Mouse (Mus musculus): ENCODE data around the gene Plod1. TPM values are rescaled to one million over a fixed set of nuclear protein-coding genes. Genes with fewer than 3 reads are reported as not detected.
"Not testable (repeated sequence)": the region's sequence is repeated elsewhere in the genome, so short reads cannot be mapped to it uniquely, and the experiment has no call there.

Plod1 gene
- polyA plus RNA-seq, 1 experiment, result 8.8 TPM

GRCm38 (mm10) chr4:147879456-147879855, 57.1 kb downstream of the Plod1 start:
- H3K27me3 ChIP-seq (ENCODE audit: control insufficient read depth, insufficient read depth, low read length), result no peaks in the 10 kb centered on the region
- H3K4me3 ChIP-seq (ENCODE audit: control insufficient read depth, low read depth, low read length), result no peak overlapping the region
- no peaks in the 10 kb centered on the region for H3K4me1 ChIP-seq (ENCODE audit: control insufficient read depth, insufficient read depth, low read length)
- H3K27ac ChIP-seq (ENCODE audit: control insufficient read depth, insufficient read depth, low read depth, low read length), result no peak overlapping the region
- H3K36me3 ChIP-seq (ENCODE audit: control insufficient read depth, insufficient read depth, low read length), result peaks cover 18% of the 10 kb centered on the region
- TF ChIP-seq CTCF (IDR thresholded peaks at IDR 0.05; ENCODE audit: control insufficient read depth, insufficient read depth, insufficient replicate concordance, low read depth, low read length) (no peak), POLR2A (IDR thresholded peaks at IDR 0.05; ENCODE audit: control insufficient read depth, low read depth, low read length) (no peak)

GRCm38 (mm10) chr4:147878537-147878936, 58.0 kb downstream of the Plod1 start:
- no peak for TF ChIP-seq CTCF (IDR thresholded peaks at IDR 0.05; ENCODE audit: control insufficient read depth, insufficient read depth, insufficient replicate concordance, low read depth, low read length)
- no peak for TF ChIP-seq POLR2A (IDR thresholded peaks at IDR 0.05; ENCODE audit: control insufficient read depth, low read depth, low read length)
- H3K4me3 ChIP-seq (ENCODE audit: control insufficient read depth, low read depth, low read length), result no peak overlapping the region
- peaks cover 17% of the 10 kb centered on the region for H3K36me3 ChIP-seq (ENCODE audit: control insufficient read depth, insufficient read depth, low read length)
- H3K27ac ChIP-seq (ENCODE audit: control insufficient read depth, insufficient read depth, low read depth, low read length), result no peak overlapping the region
- H3K27me3 ChIP-seq (ENCODE audit: control insufficient read depth, insufficient read depth, low read length), result no peaks in the 10 kb centered on the region
- H3K4me1 ChIP-seq (ENCODE audit: control insufficient read depth, insufficient read depth, low read length), result no peaks in the 10 kb centered on the region

GRCm38 (mm10) chr4:147875852-147876575, 60.6 kb downstream of the Plod1 start:
- Histone ChIP-seq H3K4me1 (ENCODE audit: control insufficient read depth, insufficient read depth, low read length) (no peaks in the 10 kb centered on the region), H3K36me3 (ENCODE audit: control insufficient read depth, insufficient read depth, low read length) (peaks cover 7% of the 10 kb centered on the region), H3K27ac (ENCODE audit: control insufficient read depth, insufficient read depth, low read depth, low read length) (no peak overlapping the region), H3K27me3 (ENCODE audit: control insufficient read depth, insufficient read depth, low read length) (no peaks in the 10 kb centered on the region), H3K4me3 (ENCODE audit: control insufficient read depth, low read depth, low read length) (no peak overlapping the region)
- TF ChIP-seq CTCF (IDR thresholded peaks at IDR 0.05; ENCODE audit: control insufficient read depth, insufficient read depth, insufficient replicate concordance, low read depth, low read length) (no peak), POLR2A (IDR thresholded peaks at IDR 0.05; ENCODE audit: control insufficient read depth, low read depth, low read length) (no peak)

GRCm38 (mm10) chr4:147869238-147869637, 67.3 kb downstream of the Plod1 start:
- Histone ChIP-seq H3K27me3 (ENCODE audit: control insufficient read depth, insufficient read depth, low read length) (no peaks in the 10 kb centered on the region), H3K27ac (ENCODE audit: control insufficient read depth, insufficient read depth, low read depth, low read length) (peak overlapping the region; percentile 61), H3K36me3 (ENCODE audit: control insufficient read depth, insufficient read depth, low read length) (peaks cover 2% of the 10 kb centered on the region; the same call in 1 of the 2 replicates), H3K4me3 (ENCODE audit: control insufficient read depth, low read depth, low read length) (peak overlapping the region; percentile 98), H3K4me1 (ENCODE audit: control insufficient read depth, insufficient read depth, low read length) (peaks cover 12% of the 10 kb centered on the region)
- TF ChIP-seq POLR2A (IDR thresholded peaks at IDR 0.05; ENCODE audit: control insufficient read depth, low read depth, low read length), result no peak
- TF ChIP-seq CTCF (IDR thresholded peaks at IDR 0.05; ENCODE audit: control insufficient read depth, insufficient read depth, insufficient replicate concordance, low read depth, low read length), result no peak

- peak; percentile 75 for TF ChIP-seq POLR2A (IDR thresholded peaks at IDR 0.05; ENCODE audit: control insufficient read depth, low read depth, low read length)
- no peak for TF ChIP-seq CTCF (IDR thresholded peaks at IDR 0.05; ENCODE audit: control insufficient read depth, insufficient read depth, insufficient replicate concordance, low read depth, low read length)
- H3K36me3 ChIP-seq (ENCODE audit: control insufficient read depth, insufficient read depth, low read length), result peaks cover 2% of the 10 kb centered on the region; the same call in 1 of the 2 replicates
- peak within 1 kb of the TSS; percentile 93 for H3K27ac ChIP-seq (ENCODE audit: control insufficient read depth, insufficient read depth, low read depth, low read length)
These were observed 68.0 kb downstream of the Plod1 start, which contains the start of the genes Miip and Fv1 for GRCm38 (mm10) chr4:147868450-147869031. Gene Miip (minus strand): TSS chr4:147868816. Gene Fv1 (plus strand): TSS chr4:147868979.

GRCm38 (mm10) chr4:147867563-147868449, 68.8 kb downstream of the Plod1 start:
- peaks cover 2% of the 10 kb centered on the region; the same call in 1 of the 2 replicates for H3K36me3 ChIP-seq (ENCODE audit: control insufficient read depth, insufficient read depth, low read length)
- TF ChIP-seq CTCF (IDR thresholded peaks at IDR 0.05; ENCODE audit: control insufficient read depth, insufficient read depth, insufficient replicate concordance, low read depth, low read length), result no peak
- TF ChIP-seq POLR2A (IDR thresholded peaks at IDR 0.05; ENCODE audit: control insufficient read depth, low read depth, low read length), result no peak

More at GRCm38 (mm10) chr4:147868450-147869031, 68.0 kb downstream of the Plod1 start, which contains the start of the genes Miip and Fv1:
- Histone ChIP-seq H3K4me1 (ENCODE audit: control insufficient read depth, insufficient read depth, low read length) (peaks cover 12% of the 10 kb centered on the region), H3K4me3 (ENCODE audit: control insufficient read depth, low read depth, low read length) (peak within 1 kb of the TSS; percentile 98), H3K27me3 (ENCODE audit: control insufficient read depth, insufficient read depth, low read length) (no peaks in the 10 kb centered on the region)

GRCm38 (mm10) chr4:147866793-147867192, 69.8 kb downstream of the Plod1 start:
- not testable (repeated sequence) for H3K27me3 ChIP-seq (ENCODE audit: control insufficient read depth, insufficient read depth, low read length); H3K36me3 ChIP-seq (ENCODE audit: control insufficient read depth, insufficient read depth, low read length); H3K27ac ChIP-seq (ENCODE audit: control insufficient read depth, insufficient read depth, low read depth, low read length); H3K4me3 ChIP-seq (ENCODE audit: control insufficient read depth, low read depth, low read length)
- H3K4me1 ChIP-seq (ENCODE audit: control insufficient read depth, insufficient read depth, low read length), result peaks cover 12% of the 10 kb centered on the region

More at GRCm38 (mm10) chr4:147867563-147868449, 68.8 kb downstream of the Plod1 start:
- no peaks in the 10 kb centered on the region for H3K27me3 ChIP-seq (ENCODE audit: control insufficient read depth, insufficient read depth, low read length)
- peaks cover 12% of the 10 kb centered on the region for H3K4me1 ChIP-seq (ENCODE audit: control insufficient read depth, insufficient read depth, low read length)
- H3K4me3 ChIP-seq (ENCODE audit: control insufficient read depth, low read depth, low read length), result peak overlapping the region; percentile 98
- H3K27ac ChIP-seq (ENCODE audit: control insufficient read depth, insufficient read depth, low read depth, low read length), result peak overlapping the region; percentile 93

Measured in testis, adult 2 months (tissue).